Mouse (Mus musculus): ENCODE measurements around the gene Rps17.
A peak's percentile ranks its signal among the peaks of the same experiment; 100 is the strongest.

Gene Rps17

DNA sequence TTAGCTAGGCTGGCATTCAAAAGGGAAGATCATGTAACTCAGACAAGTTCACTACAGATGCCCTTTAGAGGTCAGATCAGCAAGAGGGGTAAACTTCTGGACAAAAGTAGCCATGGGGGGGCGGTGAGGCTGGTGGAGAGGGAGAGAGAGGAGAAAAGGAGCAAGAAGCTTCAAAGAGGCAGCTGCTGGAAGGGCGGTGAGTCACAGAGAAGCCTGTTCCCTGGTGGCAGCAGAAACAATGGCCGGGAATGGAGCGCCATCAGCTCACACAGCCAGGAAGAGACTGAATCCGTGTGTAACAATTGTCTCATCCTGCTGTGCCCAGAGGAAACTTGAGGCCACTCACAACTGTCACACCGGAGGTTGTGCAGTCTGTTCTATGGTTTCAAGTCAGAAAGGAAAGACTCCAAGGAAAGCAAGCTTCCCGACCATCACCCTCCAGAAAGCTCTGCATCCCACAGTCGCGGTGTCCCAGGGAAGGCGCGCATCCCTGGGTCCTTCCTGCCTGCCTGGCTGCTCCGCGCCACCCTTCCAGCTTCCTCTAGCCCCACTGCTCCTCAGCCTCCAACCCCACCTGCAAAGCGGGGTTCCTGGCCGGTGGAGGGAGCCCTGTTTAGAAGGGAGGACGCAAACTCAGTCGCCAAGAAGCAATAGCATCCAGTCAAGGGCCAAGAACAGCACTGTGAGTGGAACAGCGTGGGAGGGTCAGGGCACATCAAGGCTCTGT, 9.2 kb downstream of the Rps17 start:
- no peak for DNase-seq (ENCODE audit: low read depth, low spot score)

DNA sequence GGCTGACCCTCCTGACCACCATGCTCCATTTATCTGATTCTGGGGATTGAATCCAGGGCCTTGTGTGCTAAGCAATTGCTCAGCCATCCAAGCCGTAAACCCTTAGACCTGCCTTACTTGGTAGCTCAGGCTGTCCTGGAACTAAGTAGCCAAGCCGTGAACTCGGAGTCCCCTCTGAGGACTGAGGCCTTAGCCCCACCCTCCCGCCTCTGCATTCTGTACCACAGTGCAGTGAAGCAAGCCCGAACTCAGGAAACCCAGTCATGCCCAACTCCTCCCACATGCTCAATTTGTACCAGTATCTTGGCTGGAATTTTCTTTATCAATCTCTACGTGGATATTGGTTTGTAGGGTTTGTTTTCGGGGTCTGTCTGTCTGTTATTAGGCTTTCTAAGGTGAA, 13.2 kb downstream of the Rps17 start:
- DNase-seq (ENCODE audit: low read depth, low spot score): no peak

DNA sequence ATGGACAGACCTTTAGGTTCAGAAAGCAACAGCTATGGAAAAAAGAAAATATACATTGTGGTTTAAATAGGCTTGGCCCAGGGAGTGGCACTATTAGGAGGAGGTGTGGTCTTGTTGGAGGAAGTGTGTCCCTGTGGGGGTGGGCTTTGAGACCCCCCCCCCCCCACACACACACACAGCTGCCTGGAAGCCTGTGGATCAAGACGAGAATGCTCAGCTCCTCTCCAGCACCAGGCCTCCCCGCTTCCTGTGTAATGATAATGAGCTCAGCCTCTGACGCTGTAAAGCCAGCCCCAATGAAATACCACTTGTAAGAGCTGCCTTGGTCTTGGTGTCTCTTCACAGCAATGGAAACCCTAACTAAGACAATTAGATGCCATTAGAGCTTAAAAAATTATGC, 14.3 kb downstream of the Rps17 start:
- no peak for DNase-seq (ENCODE audit: low read depth, low spot score)

DNA sequence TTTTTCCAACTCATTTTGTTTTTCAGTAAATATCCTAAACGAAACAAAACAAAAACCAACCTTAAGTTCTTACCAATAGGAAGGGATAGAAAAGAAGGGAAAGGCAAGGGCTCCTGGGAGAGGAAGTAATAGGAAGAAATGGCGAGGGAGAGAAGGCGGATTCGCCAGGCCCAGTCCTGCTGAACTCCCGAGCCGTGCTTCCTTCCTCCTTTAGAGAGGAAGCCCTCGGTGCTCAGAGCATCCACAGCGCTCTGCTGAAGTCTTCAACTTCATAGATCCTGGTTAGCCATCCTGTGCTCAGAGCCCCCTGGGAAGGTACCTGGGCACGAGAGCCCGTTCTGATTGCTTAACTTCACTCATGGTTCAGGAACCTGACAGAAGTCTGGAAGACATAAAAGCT, 17.4 kb downstream of the Rps17 start:
- DNase-seq (ENCODE audit: low read depth, low spot score): no peak

DNA sequence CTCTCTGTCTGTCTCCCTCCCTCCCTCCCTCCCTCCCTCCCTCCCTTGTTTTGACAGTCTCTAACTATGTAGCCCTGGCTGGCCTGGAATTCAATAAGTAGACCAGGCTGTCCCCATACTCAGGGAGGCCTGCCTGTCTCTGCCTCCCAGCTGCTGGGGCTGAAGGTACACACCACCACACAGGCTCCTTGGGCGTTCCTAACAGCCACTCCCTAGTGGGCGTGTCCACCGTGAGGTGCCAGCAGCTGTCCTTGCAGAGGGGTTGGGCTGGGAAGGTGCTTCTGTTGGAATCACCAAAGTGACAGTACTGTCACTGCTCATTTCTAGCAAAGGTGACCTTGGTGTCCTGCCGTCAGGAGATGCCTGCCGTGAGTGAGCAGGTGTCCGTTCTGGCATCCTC, 18.2 kb downstream of the Rps17 start:
- DNase-seq (ENCODE audit: low read depth, low spot score): no peak

DNA sequence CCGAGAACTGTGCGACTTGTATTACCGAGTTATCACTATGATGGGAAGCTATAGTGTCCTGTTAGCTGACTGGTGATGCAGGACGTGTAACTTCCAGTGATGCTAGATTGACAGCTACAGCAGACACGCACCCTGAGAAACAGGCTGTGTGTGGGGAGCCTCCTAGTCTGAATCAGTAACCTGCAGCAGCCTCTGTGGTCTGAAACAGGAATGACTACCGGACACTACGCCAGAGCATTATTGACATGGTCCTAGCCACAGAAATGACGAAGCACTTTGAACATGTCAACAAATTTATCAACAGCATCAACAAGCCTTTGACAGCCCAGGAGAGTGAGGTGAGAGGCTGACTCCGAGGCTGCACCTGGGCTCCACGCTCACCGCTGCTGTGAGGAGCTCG, 19.0 kb downstream of the Rps17 start:
- no peak for DNase-seq (ENCODE audit: low read depth, low spot score)

DNA sequence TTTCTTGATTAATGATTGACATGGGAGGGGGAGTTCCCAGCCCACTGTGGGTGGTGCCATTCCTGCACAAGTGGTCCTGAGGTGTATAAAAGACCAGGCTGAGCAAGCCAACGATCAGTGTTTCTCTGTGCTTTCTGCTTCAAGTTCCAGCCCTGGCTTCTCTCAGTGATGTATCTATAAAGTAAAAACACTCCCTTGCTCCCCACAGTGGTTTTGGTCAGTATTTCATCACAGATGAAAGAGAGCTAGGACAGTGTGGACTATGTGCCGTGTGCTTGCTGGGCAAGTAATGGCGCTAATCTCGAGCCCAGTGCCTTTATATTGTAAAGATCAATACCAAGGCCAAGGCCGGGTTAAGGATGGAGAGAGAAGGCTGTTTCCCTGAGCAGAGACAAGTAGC, 23.3 kb downstream of the Rps17 start:
- DNase-seq (ENCODE audit: low read depth, low spot score): no peak

DNA sequence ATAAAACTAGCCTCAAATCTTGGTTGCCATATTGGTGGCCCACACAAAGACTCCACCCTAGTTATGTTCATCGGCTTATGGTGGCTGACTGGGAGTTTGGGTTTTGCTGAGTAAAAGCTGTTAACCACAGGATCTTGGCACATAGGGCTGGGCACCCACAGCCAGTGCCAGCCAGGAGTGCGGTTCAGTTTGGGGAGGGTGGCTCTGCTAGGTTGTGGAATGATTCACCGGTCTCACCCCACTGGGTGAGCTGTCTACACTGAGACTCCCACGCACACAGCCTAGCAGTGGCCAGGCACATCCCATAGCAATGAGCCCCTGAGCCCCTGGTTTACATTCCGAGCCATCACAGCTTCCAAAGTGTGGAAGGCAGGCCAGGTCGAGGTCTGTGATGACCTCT, 25.3 kb downstream of the Rps17 start:
- DNase-seq (ENCODE audit: low read depth, low spot score): no peak

DNA sequence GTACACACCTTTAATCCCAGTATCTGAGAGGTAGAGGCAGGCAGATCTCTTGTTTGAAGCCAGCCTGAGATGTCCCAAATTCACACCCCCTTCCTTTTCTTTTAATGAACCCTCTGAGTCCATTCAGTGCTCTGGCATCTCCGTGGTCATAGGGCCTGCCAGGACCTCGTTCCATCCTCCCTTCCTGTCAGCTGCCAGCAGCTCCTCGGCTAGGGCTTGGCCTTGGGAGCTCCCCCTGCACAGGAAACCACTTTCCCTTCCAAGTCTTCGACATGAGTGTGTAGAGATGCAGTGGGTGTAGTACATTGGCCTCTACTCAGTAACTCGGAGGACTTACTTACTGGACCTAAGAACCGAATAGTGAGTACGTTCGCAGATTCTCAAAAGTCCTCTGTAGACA, 29.5 kb downstream of the Rps17 start:
- DNase-seq (ENCODE audit: low read depth, low spot score): no peak

DNA sequence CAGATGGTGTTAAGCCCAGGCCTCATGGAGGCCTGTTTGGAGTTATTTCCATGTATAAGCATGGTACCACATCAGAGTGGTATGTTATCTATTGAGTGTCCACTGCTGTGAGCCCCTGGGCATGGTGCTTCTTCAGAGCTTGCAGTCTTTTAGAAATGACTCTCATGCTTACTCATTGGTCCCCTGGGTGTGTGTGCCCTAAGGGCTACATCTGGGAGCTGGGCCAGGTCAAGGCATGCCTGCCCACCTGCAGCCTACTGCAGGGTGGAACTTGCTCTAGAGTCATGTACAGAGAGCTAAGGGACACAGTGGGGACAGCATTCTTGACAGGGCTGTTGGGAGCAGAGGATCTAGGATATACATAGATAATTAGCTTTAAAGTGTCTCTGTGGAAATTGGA, 33.5 kb downstream of the Rps17 start:
- no peak for DNase-seq (ENCODE audit: low read depth, low spot score)

DNA sequence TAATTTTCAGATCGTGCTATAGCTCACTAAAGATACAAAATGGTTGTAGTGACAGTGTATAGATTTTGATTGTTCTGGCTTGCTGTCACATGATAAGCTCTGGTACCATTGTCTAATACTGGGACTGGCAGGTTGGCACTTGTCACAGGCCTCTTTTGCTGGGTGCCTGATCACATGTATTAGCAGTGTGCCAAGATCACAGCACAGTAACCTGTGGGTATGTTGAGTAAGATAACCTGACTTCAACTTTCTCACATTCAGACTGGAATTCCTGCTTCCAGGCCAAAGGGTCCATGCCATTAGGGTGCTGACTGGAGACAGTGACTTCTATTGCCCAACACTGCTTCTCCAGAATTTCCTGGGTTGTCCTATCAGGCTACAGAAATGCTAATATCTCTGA, 33.9 kb downstream of the Rps17 start:
- no peak for DNase-seq (ENCODE audit: low read depth, low spot score)

DNA sequence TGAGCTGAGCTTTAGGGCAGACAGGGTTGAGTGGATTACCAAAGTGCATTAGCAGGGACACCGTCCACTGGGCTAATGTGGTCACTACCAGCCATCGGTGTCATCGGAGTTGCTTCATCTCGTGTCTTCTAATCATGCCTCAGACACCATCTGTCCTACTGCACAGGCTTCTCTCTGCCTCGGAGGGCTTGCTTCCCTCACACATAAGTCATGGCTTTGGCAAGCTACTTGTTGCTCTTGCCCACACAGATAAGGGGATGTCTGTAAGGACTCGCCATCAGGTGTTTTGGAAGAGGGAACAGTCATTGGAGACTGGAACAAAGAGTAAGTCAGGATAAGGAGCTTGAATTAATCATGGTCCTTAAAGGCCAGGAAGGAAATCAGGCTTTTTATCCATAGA, 35.8 kb downstream of the Rps17 start:
- DNase-seq (ENCODE audit: low read depth, low spot score): no peak

DNA sequence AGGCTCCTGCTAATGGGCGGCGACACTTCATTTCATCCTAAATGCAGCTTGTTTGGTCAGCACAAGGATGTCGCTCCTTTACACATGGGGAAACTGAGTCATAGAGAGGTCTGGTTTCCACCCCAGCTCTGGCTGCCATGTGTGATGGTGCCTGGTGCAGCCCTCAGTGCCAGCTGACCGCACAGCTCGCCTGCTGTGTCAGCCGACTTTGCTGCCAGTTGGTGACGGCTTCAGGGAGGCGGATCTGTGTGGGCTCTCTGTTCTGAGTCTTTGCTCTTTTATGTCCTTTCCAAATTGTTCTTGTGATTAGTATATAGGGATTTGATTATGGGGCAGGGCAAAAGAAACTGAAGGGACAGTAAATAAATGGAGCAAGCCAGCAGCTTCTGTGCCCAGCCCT, 37.3 kb downstream of the Rps17 start:
- DNase-seq (ENCODE audit: low read depth, low spot score): no peak

DNA sequence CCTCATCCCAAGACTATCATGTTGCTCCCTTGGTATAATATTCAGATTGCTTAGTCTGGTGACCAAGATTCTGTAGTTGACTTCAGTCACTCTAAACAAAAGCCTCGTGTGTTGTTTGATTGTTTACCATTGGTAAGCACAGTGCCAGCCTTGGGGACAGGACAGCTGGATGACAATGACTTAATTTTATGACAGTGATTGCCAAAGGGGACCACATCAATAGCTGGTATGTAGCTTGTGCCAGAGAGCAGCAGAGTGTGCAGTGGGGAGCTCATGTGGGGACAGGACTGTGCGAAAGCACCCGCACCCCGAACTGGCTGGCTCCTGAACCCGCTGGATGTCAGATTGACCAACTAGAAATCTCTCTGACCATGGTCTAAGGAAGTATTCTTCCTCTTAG, 40.4 kb downstream of the Rps17 start:
- no peak for DNase-seq (ENCODE audit: low read depth, low spot score)

DNA sequence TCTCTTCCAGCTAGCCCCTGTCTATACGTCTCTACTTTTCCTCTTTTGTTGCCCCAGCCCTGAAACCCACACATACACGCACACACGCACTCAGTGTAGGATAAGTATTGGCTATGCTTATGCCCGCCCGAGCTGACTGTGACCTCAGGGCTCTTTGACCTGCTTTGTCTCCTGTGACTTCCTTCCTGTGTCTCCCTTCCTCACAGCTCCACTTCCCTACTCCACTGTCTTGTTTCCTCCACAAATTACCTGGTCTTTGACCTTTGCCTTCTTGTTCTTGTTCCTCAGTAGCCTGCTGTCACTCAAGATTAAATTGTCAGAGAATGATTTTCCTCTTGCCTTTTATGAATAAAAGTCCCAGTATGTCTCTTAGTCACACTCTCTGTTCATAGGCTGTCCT, 41.0 kb downstream of the Rps17 start:
- no peak for DNase-seq (ENCODE audit: low read depth, low spot score)

DNA sequence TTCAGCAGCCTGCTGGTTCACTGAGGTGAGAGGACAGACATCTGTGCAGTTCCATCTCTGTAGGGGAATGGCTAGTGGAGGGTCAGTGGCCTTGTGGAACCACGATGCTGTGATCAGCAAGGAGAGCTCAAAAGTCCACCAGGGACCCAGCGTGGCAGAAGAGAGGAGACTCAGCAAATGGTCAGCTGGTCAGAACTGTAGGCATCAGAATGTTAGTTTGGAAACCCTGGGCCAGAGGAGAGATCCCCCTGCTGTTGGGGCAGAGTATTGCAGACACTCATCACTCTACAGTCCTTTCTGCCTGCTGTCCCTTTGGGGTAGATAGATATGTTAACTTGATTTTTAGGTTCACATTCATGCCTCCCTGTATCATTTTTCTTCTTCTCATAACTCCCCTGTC, 41.4 kb downstream of the Rps17 start:
- DNase-seq (ENCODE audit: low read depth, low spot score): peak; percentile 20

DNA sequence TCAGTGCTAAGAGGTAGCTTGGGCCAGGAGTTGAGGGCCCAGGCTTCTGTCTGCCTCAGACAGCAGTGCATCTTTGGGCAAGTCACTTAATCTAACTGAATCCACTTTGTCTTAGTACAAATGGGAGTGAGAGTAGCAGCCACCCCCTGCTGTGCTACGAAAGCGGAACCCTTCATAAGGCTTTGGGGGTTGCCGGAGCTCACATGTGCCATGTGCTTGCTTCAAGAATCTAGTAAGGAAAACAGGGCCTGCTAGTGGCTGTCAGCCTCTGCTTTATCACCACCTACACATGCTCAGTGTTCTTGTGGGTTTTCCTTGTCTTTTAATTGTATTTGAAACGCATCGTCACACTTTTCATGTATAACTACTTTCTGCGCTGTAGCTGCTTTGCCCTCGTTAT, 43.7 kb downstream of the Rps17 start:
- peak; percentile 32 for DNase-seq (ENCODE audit: low read depth, low spot score)

DNA sequence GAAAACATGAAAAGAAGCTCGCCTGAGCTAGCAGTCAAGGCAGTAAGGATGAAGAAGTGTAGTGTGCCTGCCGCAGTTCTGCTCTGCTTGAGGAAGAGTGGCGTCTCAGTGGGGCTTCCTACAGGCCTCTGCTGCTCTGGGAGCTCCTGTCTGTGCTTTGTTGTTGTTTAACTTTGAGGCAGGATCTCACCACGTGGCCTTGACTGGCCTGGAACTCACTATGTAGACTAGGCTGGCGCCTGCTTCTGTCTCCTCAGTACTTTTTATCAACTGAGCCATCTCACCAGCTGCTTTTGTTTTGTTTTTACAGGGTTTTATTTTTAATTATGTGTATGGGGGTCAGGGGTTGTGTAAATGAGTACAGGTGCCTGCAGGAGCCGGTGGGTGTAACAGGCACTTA, 46.8 kb downstream of the Rps17 start:
- no peak for DNase-seq (ENCODE audit: low read depth, low spot score)

DNA sequence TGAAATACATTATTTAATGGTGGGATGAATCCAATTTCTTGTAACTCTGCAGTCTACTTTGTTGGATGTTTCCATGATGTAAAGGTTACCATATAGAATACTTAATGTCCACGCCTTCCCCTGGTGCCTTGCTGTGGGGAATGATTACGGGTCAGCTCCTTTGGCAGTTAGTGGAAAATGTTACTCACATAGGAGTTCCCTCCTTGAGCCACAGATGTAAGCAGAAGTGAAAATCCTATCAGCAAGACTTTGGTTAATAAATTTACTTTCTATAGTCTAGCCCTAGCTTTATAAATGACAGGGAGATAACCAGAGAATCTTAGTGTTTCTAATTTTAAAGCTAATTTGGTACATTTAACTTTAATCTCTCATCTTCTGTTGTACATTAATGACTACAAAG, 49.9 kb downstream of the Rps17 start:
- DNase-seq (ENCODE audit: low read depth, low spot score): no peak
